Mouse (Mus musculus): ENCODE results near the gene Stbd1. TPM values are rescaled to one million over a fixed set of nuclear protein-coding genes. Genes with fewer than 3 reads are reported as not detected.

Gene Stbd1
- polyA plus RNA-seq (2017; shearing (Covaris generic)) = 0.32 TPM

GRCm38 (mm10) chr5:92602691-92603690 is at the start of gene Stbd1:
Stbd1 (plus strand) TSS chr5:92603041.

GRCm38 (mm10) chr5:92554891-92555511 is 47.8 kb upstream of the Stbd1 start, which contains the start of gene Fam47e:
Fam47e (plus strand) TSS chr5:92555069.

Other genes with a start within 250 kb of the Stbd1 start
- 48.7 TPM for gene Nup54, start 167.8 kb upstream of the Stbd1 start, polyA plus RNA-seq (2017; shearing (Covaris generic))
- 29.7 TPM for gene Scarb2, start 96.2 kb upstream of the Stbd1 start, polyA plus RNA-seq (2017; shearing (Covaris generic))
- not detected for gene Fam47e, start 48.0 kb upstream of the Stbd1 start, polyA plus RNA-seq (2017; shearing (Covaris generic))
- gene Ccdc158, start 72.2 kb downstream of the Stbd1 start, polyA plus RNA-seq (2017; shearing (Covaris generic)) = 0.14 TPM
- gene Shroom3, start 80.4 kb downstream of the Stbd1 start, polyA plus RNA-seq (2017; shearing (Covaris generic)) = not detected